Mouse (Mus musculus) liver, embryonic 14.5 days (tissue): ENCODE data around the gene Cd4. TPM values are rescaled to one million over a fixed set of nuclear protein-coding genes. Genes with fewer than 3 reads are reported as not detected.

Experiments
- ATAC-seq: fragments of 200-750 bp; cut with Nextera tagmentation; 2 replicates; pipeline ENCODE4 v1.8.0; 2017; ENCODE audit warnings: moderate number of reproducible peaks, mild to moderate bottlenecking, moderate library complexity; ENCODE audit not compliant: insufficient read depth
- DNase-seq, 3 experiments: peaks; one replicate each; pipeline ENCODE4 v3.0.0-alpha.2; 2012 to 2013; ENCODE audit warnings: low read depth in 3 of 3, low spot score in 3 of 3
- H3K27ac ChIP-seq: fragments of 300-500 bp; sonication (generic); 2 replicates; pipeline ENCODE4 v1.5.1; 2014; ENCODE audit warnings: moderate library complexity, mild to moderate bottlenecking, control low read depth, inconsistent platforms
- H3K27me3 ChIP-seq: fragments of 300-500 bp; sonication (generic); 2 replicates; pipeline ENCODE4 v1.6.1; 2014; ENCODE audit warnings: mild to moderate bottlenecking, low read length, moderate library complexity; ENCODE audit not compliant: control insufficient read depth, insufficient read depth
- H3K36me3 ChIP-seq: fragments of 300-500 bp; sonication (generic); replicated peaks from 2 replicates; pipeline ENCODE4 v1.6.1; 2014; ENCODE audit warnings: low read depth; ENCODE audit not compliant: control insufficient read depth, insufficient read depth
- H3K4me1 ChIP-seq, 2 experiments: fragments of 200-500 bp in 1 of 2; fragments of 300-500 bp in 1 of 2; sonication (generic) in 1 of 2; replicated peaks; 2 replicates each; pipeline ENCODE4 v1.6.1; 2012 to 2014; ENCODE audit warnings: antibody characterized with exemption in 1 of 2, inconsistent platforms in 1 of 2, low read length in 1 of 2; ENCODE audit not compliant: control insufficient read depth in 2 of 2, insufficient read depth in 2 of 2
- H3K4me2 ChIP-seq: fragments of 300-500 bp; sonication (generic); 2 replicates; pipeline ENCODE4 v1.6.1; 2014; ENCODE audit warnings: low read depth, mild to moderate bottlenecking, control low read depth, moderate library complexity
- H3K4me3 ChIP-seq, 2 experiments: fragments of 200-500 bp in 1 of 2; fragments of 300-500 bp in 1 of 2; sonication (generic) in 1 of 2; 2 replicates each; pipeline ENCODE4 v1.5.1; 2012 to 2014; ENCODE audit warnings: low read depth in 2 of 2, low read length in 2 of 2, mild to moderate bottlenecking in 2 of 2, control low read depth in 1 of 2, inconsistent platforms in 1 of 2, moderate library complexity in 1 of 2; ENCODE audit not compliant: insufficient read depth in 1 of 2
- H3K9ac ChIP-seq: fragments of 300-500 bp; sonication (generic); replicated peaks from 2 replicates; pipeline ENCODE4 v1.6.1; 2014; ENCODE audit warnings: mild to moderate bottlenecking, control low read depth, moderate library complexity
- H3K9me3 ChIP-seq: fragments of 300-500 bp; sonication (generic); 2 replicates; pipeline ENCODE4 v1.6.1; 2016; ENCODE audit warnings: low read length, mixed read lengths; ENCODE audit not compliant: control insufficient read depth
- CTCF ChIP-seq: IDR thresholded peaks from 2 replicates; pipeline ENCODE4 v1.5.1; 2016; ENCODE audit warnings: antibody characterized with exemption, low read depth, control low read depth
- EP300 ChIP-seq: IDR thresholded peaks from 2 replicates; pipeline ENCODE4 v1.6.1; 2016; ENCODE audit warnings: antibody characterized with exemption, low read depth
- WGBS: fragments of 180-500 bp; shearing (Covaris S2); extraction: QIAGEN DNeasy Blood & Tissue Kit; methylation state at CpG from one replicate; pipeline ENCODE4 v1.1.7; 2014; ENCODE audit not compliant: insufficient replicate concordance; 5-methylcytosine and 5-hydroxymethylcytosine counted together
- polyA plus RNA-seq, 2 experiments: library from polyadenylated mRNA; depleted of rRNA in 1 of 2; stranded (reverse) in 1 of 2; unstranded in 1 of 2; fragments of >200 nt; fragmentation: Nextera tagmentation in 1 of 2; extraction: Ambion mirVana in 1 of 2; gene quantifications; 2 replicates each; pipeline versions ENCODE4 v1.2.1 to v1.2.3; 2012 to 2014

Gene Cd4
- polyA plus RNA-seq, 2 experiments, result 0.03 to 0.07 TPM

GRCm38 (mm10) chr6:124904161-124904981 is 16.4 kb upstream of the Cd4 start:
- H3K4me2 ChIP-seq, result peak overlapping the region; percentile 96
- peak; percentile 68 for ATAC-seq
- peaks cover 0 to 5% of the 10 kb centered on the region in 2 experiments; a peak in 2 of 4 replicates for H3K4me1 ChIP-seq
- H3K9me3 ChIP-seq, result no peaks in the 10 kb centered on the region
- peak overlapping the region; percentile 60; the same call in 1 of the 2 replicates for H3K9ac ChIP-seq
- WGBS, result 23% methylated on average over 24 of the region's 24 CpGs
- peaks cover 4% of the 10 kb centered on the region for H3K27me3 ChIP-seq
- H3K36me3 ChIP-seq, result no peaks in the 10 kb centered on the region
- H3K4me3 ChIP-seq, result peak overlapping the region; percentile 63 to 68
- DNase-seq, result peak; percentile 47 to 60 (median 51)
- peak overlapping the region; percentile 63 for H3K27ac ChIP-seq
- TF ChIP-seq CTCF (peak; percentile 64), EP300 (no peak)

GRCm38 (mm10) chr6:124903580-124904151 is 15.6 kb upstream of the Cd4 start:
- Histone ChIP-seq H3K4me2 (peak overlapping the region; percentile 96), H3K27me3 (no peaks in the 10 kb centered on the region), H3K27ac (peak overlapping the region; percentile 63), H3K36me3 (no peaks in the 10 kb centered on the region), H3K4me3 (peak overlapping the region; percentile 63 to 68), H3K9me3 (no peaks in the 10 kb centered on the region), H3K9ac (peak overlapping the region; percentile 60), H3K4me1 (peaks cover 0 to 5% of the 10 kb centered on the region in 2 experiments; a peak in 2 of 4 replicates)
- ATAC-seq (peak; percentile 80), DNase-seq (peak; percentile 71 to 77 (median 74))
- TF ChIP-seq EP300 (no peak), CTCF (peak; percentile 99)
- under 1% methylated on average over 23 of the region's 23 CpGs for WGBS

- Histone ChIP-seq H3K4me3 (no peak overlapping the region), H3K4me2 (no peak overlapping the region), H3K27me3 (no peaks in the 10 kb centered on the region), H3K4me1 (peaks cover 0 to 5% of the 10 kb centered on the region in 2 experiments; a peak in 2 of 4 replicates), H3K36me3 (no peaks in the 10 kb centered on the region), H3K9ac (no peak overlapping the region), H3K9me3 (no peaks in the 10 kb centered on the region), H3K27ac (no peak overlapping the region)
- ATAC-seq, result no peak
- TF ChIP-seq EP300 (no peak), CTCF (no peak)
- no peak for DNase-seq
Measured at GRCm38 (mm10) chr6:124901851-124902250, 13.8 kb upstream of the Cd4 start.

- Histone ChIP-seq H3K4me2 (no peak overlapping the region), H3K36me3 (no peaks in the 10 kb centered on the region), H3K9me3 (no peaks in the 10 kb centered on the region), H3K27me3 (no peaks in the 10 kb centered on the region), H3K9ac (no peak overlapping the region), H3K4me3 (no peak overlapping the region), H3K27ac (no peak overlapping the region), H3K4me1 (peaks cover 0 to 5% of the 10 kb centered on the region in 2 experiments; a peak in 2 of 4 replicates)
- DNase-seq (no peak), ATAC-seq (no peak)
- no peak for TF ChIP-seq EP300
- TF ChIP-seq CTCF, result no peak
- 23% methylated on average over 10 of the region's 10 CpGs for WGBS
Measured at GRCm38 (mm10) chr6:124900801-124901480, 12.9 kb upstream of the Cd4 start.
